Mouse (Mus musculus): ENCODE measurements around the gene Sh2b2. TPM values are rescaled to one million over a fixed set of nuclear protein-coding genes. Genes with fewer than 3 reads are reported as not detected.

Gene Sh2b2
- polyA plus RNA-seq (2017; shearing (Covaris generic)), result 0.49 TPM

DNA sequence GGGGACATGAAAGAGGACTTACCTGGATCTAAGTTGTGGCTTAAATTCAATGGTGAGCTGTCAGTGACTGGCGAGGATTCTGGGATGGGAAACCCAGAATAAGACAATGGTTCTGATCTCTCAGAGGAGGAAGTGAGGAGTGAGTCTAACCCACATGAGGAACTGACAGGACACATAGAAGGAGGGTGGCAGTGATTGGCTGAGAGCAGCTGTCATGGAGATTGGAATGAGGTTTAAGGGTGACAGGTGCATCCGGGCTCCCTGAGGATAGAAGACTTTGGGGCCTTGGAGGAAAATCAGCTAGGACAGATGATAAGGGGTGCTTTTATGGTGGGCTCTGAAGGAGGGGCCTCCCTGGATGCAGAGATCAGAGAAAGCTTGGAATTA is at the start of gene Sh2b2:
Gene Sh2b2 (minus strand): TSS at position 105 of the 387 bp plus-strand sequence.

DNA sequence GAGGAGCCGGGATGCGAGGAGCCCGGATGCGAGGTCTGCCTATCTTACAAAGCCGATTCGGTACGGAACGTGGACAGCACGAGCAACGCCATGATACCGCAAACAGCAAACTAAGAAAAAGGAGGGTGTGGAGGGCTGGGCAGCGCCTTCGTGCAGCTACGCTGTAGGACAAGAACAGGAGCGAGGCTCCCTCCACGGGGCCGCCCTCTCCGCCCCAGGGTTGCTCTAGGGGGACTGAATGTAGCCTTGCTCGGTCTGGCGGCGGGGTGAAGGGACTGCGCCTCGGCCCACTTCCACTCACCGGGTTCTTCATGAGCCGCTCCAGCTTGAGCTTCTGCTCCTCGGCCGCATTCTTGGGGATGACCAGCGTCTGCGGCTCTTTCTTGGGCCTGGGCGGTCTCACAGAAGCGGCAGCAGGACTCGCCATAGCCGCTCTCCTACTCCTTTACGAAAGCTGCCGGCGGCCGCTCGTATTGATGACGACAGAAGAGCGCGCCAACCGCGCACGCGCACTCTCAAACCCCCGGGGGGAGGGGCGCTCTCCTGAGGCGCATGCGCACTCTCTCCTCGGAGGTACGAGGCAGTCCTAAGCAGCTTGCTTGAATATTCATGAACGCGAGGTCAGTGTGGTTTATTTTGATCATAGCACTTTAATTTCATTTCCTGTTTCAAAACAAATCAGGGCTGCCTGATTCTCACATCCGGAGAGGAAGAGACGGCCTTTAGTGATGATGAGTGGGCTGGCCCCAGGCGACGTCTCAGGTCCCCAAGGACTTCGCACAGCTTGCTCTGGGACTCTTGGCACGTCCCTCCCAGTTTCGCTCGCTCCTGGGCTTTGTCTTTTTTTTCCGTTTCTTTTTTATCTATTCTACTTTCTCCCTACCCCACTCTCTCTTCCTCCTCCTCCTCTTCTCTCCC is 47.6 kb downstream of the Sh2b2 start, which contains the start of gene Prkrip1:
Gene Prkrip1 (minus strand): TSS at position 490 of the 918 bp plus-strand sequence.

DNA sequence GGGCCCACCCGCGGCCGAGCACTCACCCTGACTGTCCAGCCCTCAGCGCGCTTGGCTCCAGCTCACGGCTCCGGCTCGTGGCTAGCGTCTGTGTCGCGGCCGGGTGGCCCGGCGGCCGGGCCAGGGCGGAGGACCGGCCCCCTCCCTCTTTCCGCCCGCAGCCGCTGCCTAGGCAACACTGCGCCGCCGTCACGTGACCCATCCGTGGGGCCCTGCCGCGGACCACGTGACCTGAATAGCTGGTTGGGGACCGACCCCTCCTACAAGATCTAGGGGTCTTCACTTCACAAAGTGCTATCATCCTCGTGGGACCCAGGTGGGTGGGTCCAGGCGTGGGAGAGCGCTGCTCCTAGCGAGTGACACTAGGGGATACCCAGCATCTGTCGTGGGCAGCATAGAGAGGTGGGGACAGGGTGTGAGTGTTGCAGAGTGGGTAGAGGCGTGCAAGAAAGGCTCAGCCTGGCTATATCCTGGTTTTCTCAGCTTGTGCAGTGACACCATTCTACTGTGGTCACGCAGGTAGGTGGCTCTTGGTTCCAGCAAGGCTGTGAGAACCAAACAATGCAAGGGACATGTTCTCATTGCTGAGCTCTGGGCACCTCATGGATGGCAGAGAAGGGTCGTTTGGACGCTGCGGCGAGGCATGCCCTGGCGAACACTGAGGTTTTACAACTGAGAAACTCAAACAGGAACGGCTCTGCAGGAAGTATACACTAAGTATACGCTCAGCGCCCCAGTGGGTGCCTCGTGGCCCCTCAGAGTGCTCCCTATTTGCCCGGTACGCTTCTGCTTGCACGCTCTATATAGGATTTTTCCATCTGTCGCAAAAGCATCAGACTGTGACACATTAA is 75.6 kb downstream of the Sh2b2 start, which contains the start of gene Orai2:
Gene Orai2 (minus strand): TSS at position 202 of the 851 bp plus-strand sequence.

Other genes starting within 250 kb of the Sh2b2 start
- not detected for gene Upk3b, start 208.1 kb downstream of the Sh2b2 start, polyA plus RNA-seq (2017; shearing (Covaris generic))
- not detected for gene Upk3bl, start 192.1 kb downstream of the Sh2b2 start, polyA plus RNA-seq (2017; shearing (Covaris generic))
- 2.4 TPM for gene Rasa4, start 162.6 kb downstream of the Sh2b2 start, polyA plus RNA-seq (2017; shearing (Covaris generic))
- gene Polr2j, start 129.9 kb downstream of the Sh2b2 start, polyA plus RNA-seq (2017; shearing (Covaris generic)), result 142 TPM
- 50.5 TPM for gene Lrwd1, start 110.5 kb downstream of the Sh2b2 start, polyA plus RNA-seq (2017; shearing (Covaris generic))
- 62.5 TPM for gene Alkbh4, start 110.4 kb downstream of the Sh2b2 start, polyA plus RNA-seq (2017; shearing (Covaris generic))
- gene Orai2, start 75.8 kb downstream of the Sh2b2 start, polyA plus RNA-seq (2017; shearing (Covaris generic)), result 78.1 TPM
- gene Prkrip1, start 47.6 kb downstream of the Sh2b2 start, polyA plus RNA-seq (2017; shearing (Covaris generic)), result 41.6 TPM

Measured in CD4-positive, CD25-positive, alpha-beta regulatory T cell (primary cell).